Mouse (Mus musculus): ENCODE results near the gene Rab39.

GRCm38 (mm10) chr9:53665428-53665827 is 40.6 kb downstream of the Rab39 start:
- TF ChIP-seq CTCF (conservative IDR thresholded peaks at IDR 0.05 in 1 of 2, IDR thresholded peaks at IDR 0.05 in 1 of 2; ENCODE audit: low read depth in 2 of 2, low read length in 2 of 2), result no peak
- TF ChIP-seq POLR2A (IDR thresholded peaks at IDR 0.05; ENCODE audit: low read depth, low read length), result no peak
- no peak for TF ChIP-seq E2F4 (IDR thresholded peaks at IDR 0.05; ENCODE audit: insufficient replicate concordance, low read depth, low read length)
- no peak for TF ChIP-seq MAX (IDR thresholded peaks at IDR 0.05; ENCODE audit: low read length)
- TF ChIP-seq HCFC1 (IDR thresholded peaks at IDR 0.05; ENCODE audit: low read depth, low read length), result no peak
- TF ChIP-seq PAX5 (IDR thresholded peaks at IDR 0.05; ENCODE audit: low read length), result no peak
- no peak for TF ChIP-seq MXI1 (IDR thresholded peaks at IDR 0.05; ENCODE audit: low read depth, low read length)
- TF ChIP-seq MEF2A (IDR thresholded peaks at IDR 0.05; ENCODE audit: borderline replicate concordance, low read depth, low read length), result peak; percentile 91
